Mouse (Mus musculus) liver, embryonic 14.5 days (tissue): ENCODE data around the gene Anapc2.

Experiments
- CTCF ChIP-seq: IDR thresholded peaks from 2 replicates; pipeline ENCODE4 v1.5.1; 2016; ENCODE audit warnings: antibody characterized with exemption, low read depth, control low read depth
- EP300 ChIP-seq: IDR thresholded peaks from 2 replicates; pipeline ENCODE4 v1.6.1; 2016; ENCODE audit warnings: antibody characterized with exemption, low read depth

DNA sequence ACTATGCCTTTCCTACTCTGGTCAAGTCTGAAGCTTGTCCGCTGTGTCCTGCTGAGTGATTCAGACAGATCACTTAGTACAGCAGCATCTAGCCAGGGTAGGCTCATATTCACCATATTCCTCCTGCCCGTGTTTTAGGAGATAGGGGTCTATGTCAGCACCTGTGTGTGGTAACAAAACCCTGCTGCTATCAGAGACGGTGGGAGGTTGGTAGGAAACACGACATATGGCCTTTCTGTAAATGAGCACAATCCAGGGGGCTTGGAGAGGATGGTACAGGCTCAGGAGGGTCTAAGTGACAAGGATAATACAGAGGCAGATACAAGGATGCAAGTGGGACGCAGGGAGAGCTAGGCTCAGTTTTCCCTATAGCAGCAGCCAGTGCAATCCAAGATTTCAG lies 42.7 kb upstream of the Anapc2 start:
- TF ChIP-seq CTCF (no peak), EP300 (no peak)
